Mouse (Mus musculus) limb, embryonic 11.5 days (tissue): ENCODE data around the gene Arsg. TPM values are rescaled to one million over a fixed set of nuclear protein-coding genes. Genes with fewer than 3 reads are reported as not detected.
A peak's percentile ranks its signal among the peaks of the same experiment; 100 is the strongest.

ENCODE experiments used
- ATAC-seq: fragments of 200-750 bp; cut with Nextera tagmentation; 2 replicates; pipeline ENCODE4 v1.8.0; 2017; ENCODE audit warnings: low read depth; ENCODE audit not compliant: insufficient number of reproducible peaks, low FRiP score, low TSS enrichment
- DNase-seq: peaks from one replicate; pipeline ENCODE4 v3.0.0-alpha.2; 2015; ENCODE audit warnings: low spot score
- H3K27ac ChIP-seq: fragments of 300-500 bp; sonication (generic); replicated peaks from 2 replicates; pipeline ENCODE4 v1.5.1; 2014; ENCODE audit warnings: low read depth, mild to moderate bottlenecking, low read length
- H3K27me3 ChIP-seq: fragments of 300-500 bp; sonication (generic); 2 replicates; pipeline ENCODE4 v1.6.1; 2014; ENCODE audit warnings: mild to moderate bottlenecking, low read length, mixed read lengths; ENCODE audit not compliant: control insufficient read depth, insufficient read depth
- H3K36me3 ChIP-seq: fragments of 300-500 bp; sonication (generic); 2 replicates; pipeline ENCODE4 v1.6.1; 2014; ENCODE audit warnings: mild to moderate bottlenecking, low read length, moderate library complexity, mixed read lengths; ENCODE audit not compliant: control insufficient read depth, insufficient read depth
- H3K4me1 ChIP-seq: fragments of 300-500 bp; sonication (generic); 2 replicates; pipeline ENCODE4 v1.6.1; 2014; ENCODE audit warnings: low read length, mixed read lengths; ENCODE audit not compliant: control insufficient read depth, insufficient read depth
- H3K4me2 ChIP-seq: fragments of 300-500 bp; sonication (generic); 2 replicates; pipeline ENCODE4 v1.6.1; 2014; ENCODE audit warnings: low read depth, mild to moderate bottlenecking, moderate library complexity; ENCODE audit not compliant: severe bottlenecking
- H3K4me3 ChIP-seq: fragments of 300-500 bp; sonication (generic); 2 replicates; pipeline ENCODE4 v1.5.1; 2014; ENCODE audit warnings: low read depth, low read length
- H3K9ac ChIP-seq: fragments of 300-500 bp; sonication (generic); 2 replicates; pipeline ENCODE4 v1.6.1; 2014; ENCODE audit warnings: mild to moderate bottlenecking, low read length
- H3K9me3 ChIP-seq: fragments of 300-500 bp; sonication (generic); 2 replicates; pipeline ENCODE4 v1.6.1; 2016; ENCODE audit warnings: low read length; ENCODE audit not compliant: control insufficient read depth
- WGBS: fragments of 180-500 bp; shearing (Covaris S2); extraction: QIAGEN DNeasy Blood & Tissue Kit; methylation state at CpG from one replicate; pipeline ENCODE4 v1.1.7; 2014; 5-methylcytosine and 5-hydroxymethylcytosine counted together
- polyA plus RNA-seq: library from polyadenylated mRNA; unstranded; fragments of >200 nt; fragmentation: Nextera tagmentation; extraction: Ambion mirVana; gene quantifications from 2 replicates; pipeline ENCODE4 v1.2.1, GENCODE M21; 2014

Arsg gene
- polyA plus RNA-seq = 1.6 and 2.2 TPM in 2 replicates

DNA sequence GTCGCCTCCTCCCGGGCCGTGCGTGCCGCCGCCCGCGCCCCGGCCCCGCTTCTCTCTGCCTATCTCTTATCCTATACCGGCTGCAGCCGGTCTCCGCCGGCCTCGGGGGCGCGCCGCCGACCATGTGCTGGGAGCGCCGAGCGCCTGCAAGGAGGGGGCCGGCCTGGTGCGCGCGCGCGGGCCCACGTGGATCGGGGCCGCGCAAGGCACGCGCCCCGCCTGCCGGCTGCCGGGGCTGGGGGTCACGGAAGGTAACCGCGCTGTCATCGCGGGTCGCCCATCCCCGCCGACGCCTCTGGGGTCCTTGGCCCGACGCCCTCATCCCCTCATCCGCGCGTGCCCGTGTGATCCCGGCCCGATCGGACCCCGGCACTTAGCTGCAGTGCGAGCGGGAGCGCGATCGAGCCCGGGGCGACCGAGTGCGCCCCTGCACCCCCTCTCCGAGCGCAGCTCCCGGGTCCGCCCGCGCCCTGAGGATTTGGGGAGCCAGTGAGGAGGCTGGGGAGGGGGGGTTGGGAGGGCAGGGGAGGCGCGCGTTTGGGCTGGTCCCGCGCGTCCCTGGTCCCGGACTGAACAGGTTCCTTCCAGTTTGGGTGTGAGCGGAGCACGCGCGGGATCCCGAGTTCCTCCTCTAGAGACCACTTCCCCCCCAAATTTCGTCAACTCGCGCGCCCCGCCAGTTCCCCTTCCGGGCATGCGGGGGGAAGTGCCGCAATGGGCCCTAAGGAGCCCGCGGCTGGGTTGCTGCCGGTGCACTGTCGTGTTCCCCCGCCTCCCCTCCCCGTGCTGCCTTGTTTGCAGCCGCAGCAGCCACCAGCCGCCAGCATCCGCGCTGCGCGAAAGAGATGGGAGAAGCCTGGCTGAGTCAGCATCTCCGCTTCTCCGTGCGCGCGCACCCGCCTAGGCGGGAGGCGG is at the start of gene Arsg, which contains the start of gene Slc16a6:
Arsg (plus strand) TSS at position 204 of the 915 bp plus-strand sequence.
Slc16a6 (minus strand) TSS at position 428 of the 915 bp plus-strand sequence.
- Histone ChIP-seq H3K9me3 (no peaks in the 10 kb centered on the region), H3K9ac (peak within 1 kb of the TSS; percentile 88), H3K27me3 (peaks cover 4% of the 10 kb centered on the region; the same call in 1 of the 2 replicates), H3K27ac (peak within 1 kb of the TSS; percentile 72), H3K4me1 (0 out of 2 replicates have a peak, but pooled peaks cover 2% of the 10 kb centered on the region), H3K4me2 (peak within 1 kb of the TSS; percentile 93), H3K4me3 (peak within 1 kb of the TSS; percentile 80), H3K36me3 (no peaks in the 10 kb centered on the region)
- ATAC-seq (peak; percentile 81), DNase-seq (peak; percentile 89)
- WGBS = under 1% methylated on average over 95 of the region's 111 CpGs

DNA sequence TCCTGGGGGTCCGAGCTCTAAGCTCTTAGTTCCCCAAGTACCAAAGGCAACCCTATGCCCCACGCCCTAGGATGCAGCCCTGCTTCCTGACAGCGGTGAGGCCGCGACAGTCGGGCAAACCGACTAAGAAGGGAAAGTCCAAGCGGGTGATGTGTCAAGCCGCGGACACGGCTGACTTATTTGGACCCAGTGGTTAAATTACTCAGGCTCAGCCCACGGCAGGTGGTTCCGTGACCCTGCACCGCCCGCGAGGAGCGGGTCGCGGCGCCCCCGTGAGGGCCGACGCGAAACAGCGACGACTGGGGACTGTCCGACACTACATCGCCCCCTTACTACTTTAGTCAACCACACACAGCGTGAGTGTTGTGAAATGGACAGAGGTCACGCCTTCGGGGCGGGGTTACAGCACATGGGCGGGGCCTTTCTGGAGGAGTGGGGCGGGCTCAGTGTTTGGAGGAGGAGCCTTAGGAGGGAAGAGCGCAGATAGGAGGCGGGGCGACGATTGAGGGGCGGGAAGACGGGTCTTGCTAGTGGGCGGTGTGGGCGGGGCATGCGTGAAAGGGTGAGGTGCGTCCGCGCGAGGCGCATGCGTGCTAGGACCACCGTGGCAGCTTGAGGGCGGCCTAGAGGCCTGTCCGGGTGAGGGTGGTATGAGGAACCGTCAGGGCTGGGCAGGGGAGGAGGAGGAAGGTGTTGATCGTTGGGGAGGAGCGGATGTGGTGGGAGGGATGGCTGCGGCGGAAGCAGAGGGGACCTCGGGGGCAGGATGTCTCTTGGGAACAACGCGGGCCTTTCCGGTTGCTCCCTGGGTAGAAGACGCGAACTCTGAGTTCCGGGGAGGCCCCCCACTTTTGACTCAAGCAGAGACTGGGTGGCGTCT is 47.5 kb upstream of the Arsg start, which contains the start of gene Amz2:
Amz2 (plus strand) TSS at position 555 of the 880 bp plus-strand sequence.
- no peaks in the 10 kb centered on the region for H3K27me3 ChIP-seq
- peak within 1 kb of the TSS; percentile 72 for H3K27ac ChIP-seq
- peak; percentile 95 for ATAC-seq
- no peaks in the 10 kb centered on the region for H3K4me1 ChIP-seq
- no peaks in the 10 kb centered on the region for H3K9me3 ChIP-seq
- WGBS = under 1% methylated on average over 65 of the region's 65 CpGs
- peaks cover 4% of the 10 kb centered on the region for H3K36me3 ChIP-seq
- peak within 1 kb of the TSS; percentile 60 for H3K4me3 ChIP-seq
- peak within 1 kb of the TSS; percentile 82 for H3K9ac ChIP-seq
- DNase-seq = peak; percentile 100
- H3K4me2 ChIP-seq = peak within 1 kb of the TSS; percentile 55

DNA sequence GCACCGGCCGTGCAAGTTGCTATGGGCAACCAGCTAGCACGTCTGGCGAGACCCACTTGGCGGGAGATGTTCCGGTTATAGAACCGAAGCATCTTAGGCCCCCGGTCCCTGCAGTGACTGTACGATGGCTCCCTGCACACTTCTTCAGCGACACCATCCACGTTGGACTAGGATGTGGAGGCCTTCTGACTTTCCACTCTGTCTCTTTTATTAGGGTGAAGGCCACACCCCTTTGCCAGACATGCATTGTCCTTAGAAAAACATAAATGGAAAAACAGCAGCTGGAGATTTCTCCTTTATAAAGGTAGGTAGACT is 46.9 kb upstream of the Arsg start:
- Histone ChIP-seq H3K4me1 (no peaks in the 10 kb centered on the region), H3K27ac (peak overlapping the region; percentile 72), H3K36me3 (peaks cover 4% of the 10 kb centered on the region), H3K27me3 (no peaks in the 10 kb centered on the region), H3K4me3 (peak overlapping the region; percentile 60), H3K9me3 (no peaks in the 10 kb centered on the region), H3K4me2 (peak overlapping the region; percentile 55), H3K9ac (peak overlapping the region; percentile 82)
- no peak; the same call in 1 of the 2 replicates for ATAC-seq
- WGBS = 0% methylated on average over 11 of the region's 11 CpGs
- no peak for DNase-seq

DNA sequence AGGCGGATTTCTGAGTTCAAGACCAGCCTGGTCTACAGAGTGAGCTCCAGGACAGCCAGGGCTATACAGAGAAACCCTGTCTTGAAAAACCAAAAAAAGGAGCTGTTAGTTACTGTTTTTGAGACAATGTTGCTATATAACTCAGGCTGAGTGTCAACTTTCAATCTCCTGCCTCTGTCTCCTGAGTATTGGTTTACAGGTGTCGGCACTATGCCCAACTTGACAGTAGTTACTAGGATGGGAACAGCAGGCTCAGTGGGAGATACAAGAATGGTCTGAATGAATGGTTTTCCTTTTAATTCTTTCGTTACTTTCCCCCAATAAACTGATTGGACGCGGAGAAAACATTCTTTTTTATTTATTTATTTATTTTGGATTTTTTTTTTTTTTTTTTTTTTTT is 45.8 kb upstream of the Arsg start:
- Histone ChIP-seq H3K4me3 (no peak overlapping the region), H3K27me3 (no peaks in the 10 kb centered on the region), H3K36me3 (peaks cover 4% of the 10 kb centered on the region), H3K9ac (no peak overlapping the region), H3K27ac (no peak overlapping the region), H3K4me1 (no peaks in the 10 kb centered on the region), H3K9me3 (no peaks in the 10 kb centered on the region), H3K4me2 (no peak overlapping the region)
- 94% methylated on average over 5 of the region's 5 CpGs for WGBS
- DNase-seq = no peak
- no peak for ATAC-seq

DNA sequence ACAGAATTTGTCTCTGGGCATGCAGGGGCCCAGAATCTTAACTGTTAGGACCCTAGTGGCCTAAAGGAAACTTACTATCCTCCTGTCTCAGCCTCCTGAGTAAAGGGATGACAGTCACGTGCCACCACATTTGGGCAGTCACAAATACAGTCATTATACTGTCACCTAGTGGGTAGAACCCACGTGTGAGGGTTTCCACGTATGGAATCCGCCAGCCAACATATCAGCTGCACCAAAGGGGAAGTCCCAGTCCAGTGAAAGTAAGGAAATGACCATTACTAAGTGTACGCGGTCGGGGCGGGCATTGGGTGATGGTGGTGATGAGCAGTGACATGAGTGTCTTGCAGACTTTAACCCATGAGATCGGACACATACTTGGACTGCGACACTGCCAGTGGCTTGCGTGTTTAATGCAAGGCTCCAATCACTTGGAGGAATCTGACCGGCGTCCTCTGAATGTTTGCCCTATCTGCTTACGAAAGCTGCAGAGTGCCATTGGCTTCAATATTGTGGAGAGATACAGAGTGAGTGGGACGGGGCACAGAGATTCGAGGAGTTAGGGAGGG is 38.9 kb upstream of the Arsg start:
- Histone ChIP-seq H3K9me3 (no peaks in the 10 kb centered on the region), H3K4me1 (no peaks in the 10 kb centered on the region), H3K4me2 (no peak overlapping the region), H3K4me3 (no peak overlapping the region), H3K27me3 (no peaks in the 10 kb centered on the region), H3K36me3 (peaks cover 15% of the 10 kb centered on the region), H3K9ac (no peak overlapping the region), H3K27ac (no peak overlapping the region)
- no peak for ATAC-seq
- 93% methylated on average over 16 of the region's 16 CpGs for WGBS
- no peak for DNase-seq

DNA sequence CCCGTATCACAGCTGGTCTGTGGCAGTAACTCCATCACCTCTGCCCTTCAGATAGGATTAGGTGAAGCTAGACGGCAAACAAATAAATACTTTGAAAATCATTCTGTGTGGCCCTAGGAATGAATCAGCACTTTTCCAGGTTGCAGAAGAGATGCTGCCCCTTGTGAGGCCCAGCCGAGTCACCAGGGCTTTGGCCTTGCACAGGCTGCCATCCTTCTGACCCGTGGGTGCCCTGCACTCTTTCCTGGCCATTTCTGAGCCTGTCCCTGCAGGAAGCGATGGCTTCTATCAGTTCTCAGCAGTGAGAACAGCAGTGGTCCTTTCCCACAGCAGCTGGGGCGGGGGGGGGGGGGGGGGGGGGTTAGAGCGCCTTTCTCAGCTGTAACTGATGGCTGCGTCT is 36.3 kb upstream of the Arsg start:
- H3K9me3 ChIP-seq = no peaks in the 10 kb centered on the region
- H3K4me3 ChIP-seq = no peak overlapping the region
- WGBS = 75% methylated on average over 7 of the region's 8 CpGs
- H3K9ac ChIP-seq = no peak overlapping the region
- no peaks in the 10 kb centered on the region for H3K27me3 ChIP-seq
- no peak overlapping the region for H3K27ac ChIP-seq
- peaks cover 11% of the 10 kb centered on the region for H3K36me3 ChIP-seq
- DNase-seq = no peak
- H3K4me1 ChIP-seq = no peaks in the 10 kb centered on the region
- no peak for ATAC-seq
- H3K4me2 ChIP-seq = no peak overlapping the region

DNA sequence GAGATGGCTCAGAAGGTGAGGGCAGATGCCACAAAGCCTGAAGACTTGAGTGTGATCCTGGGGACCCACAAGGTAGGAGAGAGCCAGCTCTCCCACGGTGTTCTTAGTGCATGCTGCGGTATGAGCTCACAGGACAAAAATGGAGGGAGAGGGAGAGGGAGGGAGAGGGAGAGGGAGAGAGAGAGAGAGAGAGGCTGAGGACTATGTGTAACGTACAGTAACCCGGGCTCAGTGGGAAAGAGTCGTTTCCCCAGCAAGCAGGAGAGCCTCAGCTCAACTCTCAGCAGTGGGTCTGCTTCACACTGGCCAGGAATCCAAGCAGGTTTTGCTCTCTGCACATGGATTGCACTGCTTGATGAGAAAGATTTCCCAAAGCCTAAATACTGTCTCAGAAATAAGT is 34.0 kb upstream of the Arsg start:
- Histone ChIP-seq H3K4me2 (peak overlapping the region; percentile 83; the same call in 1 of the 2 replicates), H3K9ac (no peak overlapping the region), H3K27ac (no peak overlapping the region), H3K4me3 (peak overlapping the region; percentile 43; the same call in 1 of the 2 replicates), H3K27me3 (no peaks in the 10 kb centered on the region), H3K36me3 (peaks cover 10% of the 10 kb centered on the region), H3K9me3 (no peaks in the 10 kb centered on the region), H3K4me1 (no peaks in the 10 kb centered on the region)
- peak; percentile 25 for DNase-seq
- no peak for ATAC-seq
- WGBS = 29% methylated on average over 5 of the region's 5 CpGs
